Mouse (Mus musculus): Measurements from ENCODE around the gene Crybb3.

The Crybb3 gene

GRCm38 (mm10) chr5:113041567-113042071 lies 39.8 kb downstream of the Crybb3 start:
- peak; percentile 55 for DNase-seq

- DNase-seq = no peak
Observed at GRCm38 (mm10) chr5:113040776-113041175, 40.6 kb downstream of the Crybb3 start.

- no peak for DNase-seq
Observed at GRCm38 (mm10) chr5:113038601-113039000, 42.8 kb downstream of the Crybb3 start.

- no peak for DNase-seq
Observed at GRCm38 (mm10) chr5:113035094-113036047, 46.0 kb downstream of the Crybb3 start.

- no peak for DNase-seq
Observed at GRCm38 (mm10) chr5:113031201-113031754, 50.1 kb downstream of the Crybb3 start.

- DNase-seq = no peak
Observed at GRCm38 (mm10) chr5:113030082-113030481, 51.3 kb downstream of the Crybb3 start.

- no peak for DNase-seq
Observed at GRCm38 (mm10) chr5:113026706-113027105, 54.7 kb downstream of the Crybb3 start.

Measured in right cerebral cortex, postnatal 25 days (tissue).